Mouse (Mus musculus): Measurements from ENCODE around the gene Ankmy2. TPM values are rescaled to one million over a fixed set of nuclear protein-coding genes. Genes with fewer than 3 reads are reported as not detected.

Ankmy2 gene
- polyA plus RNA-seq (2015; fragmentation: Nextera tagmentation; extraction: Ambion mirVana): 64.4 and 64.7 TPM in 2 replicates

DNA sequence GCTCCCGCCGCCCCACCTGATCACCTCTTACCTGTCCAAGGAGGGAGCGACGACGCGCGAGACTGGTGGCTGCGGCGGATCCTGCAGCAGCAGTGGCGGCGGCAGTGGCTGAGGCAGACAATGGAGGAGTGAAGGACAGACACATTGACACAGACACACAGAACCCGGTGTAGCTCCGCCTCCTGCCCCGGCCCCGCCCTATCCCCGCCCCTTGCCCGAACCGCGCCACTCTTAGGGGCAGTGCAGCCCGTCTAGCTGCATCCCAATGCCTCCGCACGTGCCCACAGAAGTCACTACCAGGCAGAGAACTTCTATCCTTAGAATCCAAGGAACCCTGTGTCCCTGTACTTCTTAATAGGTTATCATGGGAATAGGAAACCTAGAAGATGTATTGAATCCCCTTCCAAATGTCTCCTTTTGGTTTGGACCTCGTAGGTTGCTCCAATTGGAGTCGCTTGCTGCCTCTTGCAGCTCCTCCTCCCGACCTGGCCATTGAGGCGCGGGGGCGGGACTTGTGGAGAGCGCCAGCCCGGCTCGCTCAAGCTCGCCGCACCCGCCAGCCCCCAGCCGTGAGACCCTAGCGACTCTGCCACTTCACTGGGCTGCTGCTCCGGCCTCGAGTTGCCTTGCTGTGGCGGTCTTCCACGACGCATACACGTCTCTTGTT lies at the start of gene Ankmy2:
Gene Ankmy2 (plus strand): TSS at position 478 of the 667 bp plus-strand sequence.
- peaks cover 25% of the 10 kb centered on the region for H3K4me1 ChIP-seq (replicated peaks; ENCODE audit: control insufficient read depth, insufficient read depth, low read length)
- peak; percentile 97 for ATAC-seq
- peak within 1 kb of the TSS; percentile 96 for H3K9ac ChIP-seq (replicated peaks; ENCODE audit: low read depth, low read length)
- WGBS: 0% methylated on average over 42 of the region's 42 CpGs
- H3K9me3 ChIP-seq (ENCODE audit: control insufficient read depth, low read length): no peaks in the 10 kb centered on the region
- H3K27ac ChIP-seq (ENCODE audit: low read length): peak within 1 kb of the TSS; percentile 80
- no peaks in the 10 kb centered on the region for H3K36me3 ChIP-seq (ENCODE audit: control insufficient read depth, insufficient read depth)
- H3K4me3 ChIP-seq (replicated peaks; ENCODE audit: low read length): peak within 1 kb of the TSS; percentile 99
- H3K27me3 ChIP-seq (replicated peaks; ENCODE audit: control insufficient read depth, insufficient read depth, low read length): no peaks in the 10 kb centered on the region
- H3K4me2 ChIP-seq (ENCODE audit: low read length): peak within 1 kb of the TSS; percentile 79

DNA sequence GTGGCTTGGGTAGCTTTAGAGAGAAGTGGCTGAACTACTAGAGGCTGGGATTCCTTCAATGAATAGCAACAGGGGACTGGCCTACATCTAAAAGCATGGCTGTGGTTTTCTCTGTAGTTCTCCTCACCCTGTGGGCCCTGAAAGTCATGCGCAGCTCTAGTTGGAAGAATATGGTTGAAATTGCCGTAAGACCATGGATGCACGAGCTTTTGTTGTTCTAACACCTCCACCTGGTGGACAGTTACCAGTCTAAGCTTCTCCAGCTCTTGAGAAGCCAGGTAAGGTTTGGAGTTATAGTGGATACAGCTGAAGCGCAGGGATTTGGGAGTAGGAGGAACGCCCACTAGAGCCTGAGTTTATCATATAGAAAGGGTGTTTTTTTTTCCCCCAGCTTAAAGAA lies 48.5 kb upstream of the Ankmy2 start:
- Histone ChIP-seq H3K4me1 (replicated peaks; ENCODE audit: control insufficient read depth, insufficient read depth, low read length) (no peaks in the 10 kb centered on the region; the same call in 1 of the 2 replicates), H3K9me3 (ENCODE audit: control insufficient read depth, low read length) (no peaks in the 10 kb centered on the region), H3K36me3 (ENCODE audit: control insufficient read depth, insufficient read depth) (peaks cover 46% of the 10 kb centered on the region), H3K4me2 (ENCODE audit: low read length) (no peak overlapping the region), H3K4me3 (replicated peaks; ENCODE audit: low read length) (no peak overlapping the region), H3K27me3 (replicated peaks; ENCODE audit: control insufficient read depth, insufficient read depth, low read length) (no peaks in the 10 kb centered on the region), H3K9ac (replicated peaks; ENCODE audit: low read depth, low read length) (no peak overlapping the region), H3K27ac (ENCODE audit: low read length) (no peak overlapping the region)
- WGBS: 92% methylated on average over 5 of the region's 5 CpGs
- ATAC-seq: no peak

DNA sequence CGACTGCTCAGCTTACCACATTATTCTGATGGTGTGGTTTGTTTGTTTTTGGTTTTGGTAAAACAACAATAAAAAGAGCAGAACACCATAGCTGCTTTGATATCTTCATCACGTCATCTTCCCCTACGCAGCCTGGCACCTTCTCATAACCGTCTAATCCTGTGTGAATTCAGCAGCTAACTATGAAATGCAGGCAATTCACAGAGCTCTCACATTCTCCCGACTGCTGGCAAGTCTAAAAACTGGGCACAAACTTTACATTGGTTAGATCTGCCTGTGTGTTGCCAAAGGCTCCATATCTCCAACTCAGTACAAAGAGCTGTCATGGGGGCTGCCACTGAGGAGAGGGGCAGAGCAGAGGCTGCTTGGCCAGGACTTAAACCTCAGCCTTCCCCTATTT lies 46.5 kb upstream of the Ankmy2 start:
- H3K27ac ChIP-seq (ENCODE audit: low read length): no peak overlapping the region
- peak; percentile 85 for ATAC-seq
- 80% methylated on average over 5 of the region's 5 CpGs for WGBS
- H3K4me3 ChIP-seq (replicated peaks; ENCODE audit: low read length): no peak overlapping the region
- H3K9me3 ChIP-seq (ENCODE audit: control insufficient read depth, low read length): no peaks in the 10 kb centered on the region
- H3K4me2 ChIP-seq (ENCODE audit: low read length): no peak overlapping the region
- H3K36me3 ChIP-seq (ENCODE audit: control insufficient read depth, insufficient read depth): peaks cover 49% of the 10 kb centered on the region
- H3K4me1 ChIP-seq (replicated peaks; ENCODE audit: control insufficient read depth, insufficient read depth, low read length): no peaks in the 10 kb centered on the region
- no peak overlapping the region for H3K9ac ChIP-seq (replicated peaks; ENCODE audit: low read depth, low read length)
- no peaks in the 10 kb centered on the region for H3K27me3 ChIP-seq (replicated peaks; ENCODE audit: control insufficient read depth, insufficient read depth, low read length)

DNA sequence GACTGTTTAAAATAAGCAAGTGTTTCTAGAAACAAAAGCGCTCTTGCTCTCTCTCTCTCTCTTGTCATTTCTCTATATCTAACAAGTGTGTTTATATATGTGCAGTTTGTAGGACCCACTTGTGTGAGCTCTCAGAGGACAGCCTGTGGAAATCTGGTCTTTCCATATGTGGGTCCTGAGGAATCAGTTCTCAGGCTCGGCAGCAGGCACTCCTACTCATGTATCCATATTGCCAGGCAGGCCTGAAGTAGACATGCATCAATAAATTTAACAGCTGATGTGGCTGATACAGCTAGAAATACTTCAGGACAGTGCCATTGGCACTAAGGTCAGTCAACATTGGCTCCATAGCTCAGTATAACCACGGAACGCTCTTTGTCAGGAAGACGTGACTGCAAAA lies 45.8 kb upstream of the Ankmy2 start:
- no peak overlapping the region for H3K4me2 ChIP-seq (ENCODE audit: low read length)
- no peak overlapping the region for H3K4me3 ChIP-seq (replicated peaks; ENCODE audit: low read length)
- no peak for ATAC-seq
- no peaks in the 10 kb centered on the region for H3K4me1 ChIP-seq (replicated peaks; ENCODE audit: control insufficient read depth, insufficient read depth, low read length)
- H3K36me3 ChIP-seq (ENCODE audit: control insufficient read depth, insufficient read depth): peaks cover 52% of the 10 kb centered on the region
- no peak overlapping the region for H3K27ac ChIP-seq (ENCODE audit: low read length)
- H3K9ac ChIP-seq (replicated peaks; ENCODE audit: low read depth, low read length): no peak overlapping the region
- H3K27me3 ChIP-seq (replicated peaks; ENCODE audit: control insufficient read depth, insufficient read depth, low read length): no peaks in the 10 kb centered on the region
- WGBS: 89% methylated on average over 5 of the region's 5 CpGs
- no peaks in the 10 kb centered on the region for H3K9me3 ChIP-seq (ENCODE audit: control insufficient read depth, low read length)

- Histone ChIP-seq H3K27me3 (replicated peaks; ENCODE audit: control insufficient read depth, insufficient read depth, low read length) (no peaks in the 10 kb centered on the region), H3K9ac (replicated peaks; ENCODE audit: low read depth, low read length) (no peak overlapping the region), H3K4me3 (replicated peaks; ENCODE audit: low read length) (no peak overlapping the region), H3K36me3 (ENCODE audit: control insufficient read depth, insufficient read depth) (peaks cover 48% of the 10 kb centered on the region), H3K4me1 (replicated peaks; ENCODE audit: control insufficient read depth, insufficient read depth, low read length) (no peaks in the 10 kb centered on the region), H3K9me3 (ENCODE audit: control insufficient read depth, low read length) (no peaks in the 10 kb centered on the region), H3K27ac (ENCODE audit: low read length) (no peak overlapping the region), H3K4me2 (ENCODE audit: low read length) (no peak overlapping the region)
- no peak for ATAC-seq
- WGBS: 93% methylated on average over 3 of the region's 3 CpGs
These were observed 44.8 kb upstream of the Ankmy2 start for GRCm38 (mm10) chr12:36112081-36112480.

GRCm38 (mm10) chr12:36117161-36117560 lies 39.8 kb upstream of the Ankmy2 start:
- peaks cover 46% of the 10 kb centered on the region for H3K36me3 ChIP-seq (ENCODE audit: control insufficient read depth, insufficient read depth)
- H3K9me3 ChIP-seq (ENCODE audit: control insufficient read depth, low read length): no peaks in the 10 kb centered on the region
- H3K4me3 ChIP-seq (replicated peaks; ENCODE audit: low read length): no peak overlapping the region
- WGBS: 94% methylated on average over 6 of the region's 6 CpGs
- no peaks in the 10 kb centered on the region for H3K27me3 ChIP-seq (replicated peaks; ENCODE audit: control insufficient read depth, insufficient read depth, low read length)
- ATAC-seq: no peak
- no peak overlapping the region for H3K27ac ChIP-seq (ENCODE audit: low read length)
- H3K4me2 ChIP-seq (ENCODE audit: low read length): no peak overlapping the region
- no peaks in the 10 kb centered on the region for H3K4me1 ChIP-seq (replicated peaks; ENCODE audit: control insufficient read depth, insufficient read depth, low read length)
- no peak overlapping the region for H3K9ac ChIP-seq (replicated peaks; ENCODE audit: low read depth, low read length)

- no peak overlapping the region for H3K27ac ChIP-seq (ENCODE audit: low read length)
- no peaks in the 10 kb centered on the region for H3K27me3 ChIP-seq (replicated peaks; ENCODE audit: control insufficient read depth, insufficient read depth, low read length)
- peaks cover 44% of the 10 kb centered on the region for H3K36me3 ChIP-seq (ENCODE audit: control insufficient read depth, insufficient read depth)
- H3K9ac ChIP-seq (replicated peaks; ENCODE audit: low read depth, low read length): no peak overlapping the region
- 97% methylated on average over 3 of the region's 3 CpGs for WGBS
- no peak overlapping the region for H3K4me3 ChIP-seq (replicated peaks; ENCODE audit: low read length)
- no peaks in the 10 kb centered on the region for H3K4me1 ChIP-seq (replicated peaks; ENCODE audit: control insufficient read depth, insufficient read depth, low read length)
- no peak for ATAC-seq
- H3K9me3 ChIP-seq (ENCODE audit: control insufficient read depth, low read length): no peaks in the 10 kb centered on the region
- no peak overlapping the region for H3K4me2 ChIP-seq (ENCODE audit: low read length)
These were observed 37.7 kb upstream of the Ankmy2 start for GRCm38 (mm10) chr12:36119244-36119643.

- ATAC-seq: no peak
- Histone ChIP-seq H3K36me3 (ENCODE audit: control insufficient read depth, insufficient read depth) (peaks cover 30% of the 10 kb centered on the region), H3K4me1 (replicated peaks; ENCODE audit: control insufficient read depth, insufficient read depth, low read length) (no peaks in the 10 kb centered on the region), H3K4me3 (replicated peaks; ENCODE audit: low read length) (no peak overlapping the region), H3K27me3 (replicated peaks; ENCODE audit: control insufficient read depth, insufficient read depth, low read length) (no peaks in the 10 kb centered on the region), H3K27ac (ENCODE audit: low read length) (no peak overlapping the region), H3K9me3 (ENCODE audit: control insufficient read depth, low read length) (no peaks in the 10 kb centered on the region; the same call in 1 of the 2 replicates), H3K4me2 (ENCODE audit: low read length) (no peak overlapping the region), H3K9ac (replicated peaks; ENCODE audit: low read depth, low read length) (no peak overlapping the region)
- WGBS: 95% methylated on average over 5 of the region's 5 CpGs
These were observed 30.9 kb upstream of the Ankmy2 start for GRCm38 (mm10) chr12:36126049-36126448.

GRCm38 (mm10) chr12:36129826-36130225 lies 27.1 kb upstream of the Ankmy2 start:
- no peak overlapping the region for H3K4me3 ChIP-seq (replicated peaks; ENCODE audit: low read length)
- H3K4me2 ChIP-seq (ENCODE audit: low read length): no peak overlapping the region
- WGBS: 74% methylated on average over 5 of the region's 5 CpGs
- ATAC-seq: no peak
- H3K27ac ChIP-seq (ENCODE audit: low read length): no peak overlapping the region
- peaks cover 31% of the 10 kb centered on the region for H3K36me3 ChIP-seq (ENCODE audit: control insufficient read depth, insufficient read depth)
- H3K9ac ChIP-seq (replicated peaks; ENCODE audit: low read depth, low read length): no peak overlapping the region
- H3K27me3 ChIP-seq (replicated peaks; ENCODE audit: control insufficient read depth, insufficient read depth, low read length): no peaks in the 10 kb centered on the region
- no peaks in the 10 kb centered on the region; the same call in 1 of the 2 replicates for H3K9me3 ChIP-seq (ENCODE audit: control insufficient read depth, low read length)
- H3K4me1 ChIP-seq (replicated peaks; ENCODE audit: control insufficient read depth, insufficient read depth, low read length): 0 out of 2 replicates have a peak, but pooled peaks cover 6% of the 10 kb centered on the region

Measured in forebrain, embryonic 16.5 days (tissue).